Mouse (Mus musculus): Measurements from ENCODE around the gene Myod1. TPM values are rescaled to one million over a fixed set of nuclear protein-coding genes. Genes with fewer than 3 reads are reported as not detected.
A peak's percentile ranks its signal among the peaks of the same experiment; 100 is the strongest.

Myod1 gene
- polyA plus RNA-seq, 1 experiment from 2014 or later, result 10.0 TPM

- H3K27me3 ChIP-seq (ENCODE audit: control insufficient read depth, insufficient read depth, low read length), result peaks cover 50% of the 10 kb centered on the region
- no peak overlapping the region for H3K27ac ChIP-seq (ENCODE audit: low read depth, low read length)
- peak; percentile 67 for DNase-seq (ENCODE audit: low spot score)
- H3K9ac ChIP-seq (ENCODE audit: low read length), result no peak overlapping the region
- H3K36me3 ChIP-seq (ENCODE audit: control insufficient read depth, insufficient read depth, low read length), result no peaks in the 10 kb centered on the region
- H3K9me3 ChIP-seq (ENCODE audit: control insufficient read depth, low read length), result no peaks in the 10 kb centered on the region
- peaks cover 4% of the 10 kb centered on the region; the same call in 1 of the 2 replicates for H3K4me1 ChIP-seq (ENCODE audit: control insufficient read depth, insufficient read depth, low read length)
- no peak overlapping the region for H3K4me3 ChIP-seq (ENCODE audit: low read depth, low read length)
- ATAC-seq (ENCODE audit: insufficient read depth, low FRiP score, low TSS enrichment), result no peak
- WGBS, result 15% methylated on average over 16 of the region's 16 CpGs
- no peak overlapping the region for H3K4me2 ChIP-seq (ENCODE audit: low read depth)
Measured at GRCm38 (mm10) chr7:46378983-46379382, 2.7 kb downstream of the Myod1 start.

GRCm38 (mm10) chr7:46380625-46381024 lies 4.4 kb downstream of the Myod1 start:
- no peaks in the 10 kb centered on the region for H3K9me3 ChIP-seq (ENCODE audit: control insufficient read depth, low read length)
- peaks cover 4% of the 10 kb centered on the region; the same call in 1 of the 2 replicates for H3K4me1 ChIP-seq (ENCODE audit: control insufficient read depth, insufficient read depth, low read length)
- no peak overlapping the region for H3K4me2 ChIP-seq (ENCODE audit: low read depth)
- no peak overlapping the region for H3K4me3 ChIP-seq (ENCODE audit: low read depth, low read length)
- peaks cover 36% of the 10 kb centered on the region for H3K27me3 ChIP-seq (ENCODE audit: control insufficient read depth, insufficient read depth, low read length)
- no peak overlapping the region for H3K27ac ChIP-seq (ENCODE audit: low read depth, low read length)
- ATAC-seq (ENCODE audit: insufficient read depth, low FRiP score, low TSS enrichment), result no peak
- no peaks in the 10 kb centered on the region for H3K36me3 ChIP-seq (ENCODE audit: control insufficient read depth, insufficient read depth, low read length)
- no peak for DNase-seq (ENCODE audit: low spot score)
- 68% methylated on average over 9 of the region's 9 CpGs for WGBS
- no peak overlapping the region for H3K9ac ChIP-seq (ENCODE audit: low read length)

GRCm38 (mm10) chr7:46387430-46387829 lies 11.2 kb downstream of the Myod1 start:
- no peak overlapping the region for H3K27ac ChIP-seq (ENCODE audit: low read depth, low read length)
- DNase-seq (ENCODE audit: low spot score), result no peak
- no peak for ATAC-seq (ENCODE audit: insufficient read depth, low FRiP score, low TSS enrichment)
- H3K9ac ChIP-seq (ENCODE audit: low read length), result no peak overlapping the region
- H3K9me3 ChIP-seq (ENCODE audit: control insufficient read depth, low read length), result no peaks in the 10 kb centered on the region
- WGBS, result 85% methylated on average over 3 of the region's 3 CpGs
- no peak overlapping the region for H3K4me3 ChIP-seq (ENCODE audit: low read depth, low read length)
- no peaks in the 10 kb centered on the region for H3K4me1 ChIP-seq (ENCODE audit: control insufficient read depth, insufficient read depth, low read length)
- H3K27me3 ChIP-seq (ENCODE audit: control insufficient read depth, insufficient read depth, low read length), result no peaks in the 10 kb centered on the region
- no peaks in the 10 kb centered on the region for H3K36me3 ChIP-seq (ENCODE audit: control insufficient read depth, insufficient read depth, low read length)
- H3K4me2 ChIP-seq (ENCODE audit: low read depth), result no peak overlapping the region

GRCm38 (mm10) chr7:46389456-46390085 lies 13.3 kb downstream of the Myod1 start:
- Histone ChIP-seq H3K4me2 (ENCODE audit: low read depth) (no peak overlapping the region), H3K4me3 (ENCODE audit: low read depth, low read length) (no peak overlapping the region), H3K4me1 (ENCODE audit: control insufficient read depth, insufficient read depth, low read length) (no peaks in the 10 kb centered on the region), H3K9ac (ENCODE audit: low read length) (no peak overlapping the region), H3K9me3 (ENCODE audit: control insufficient read depth, low read length) (no peaks in the 10 kb centered on the region), H3K36me3 (ENCODE audit: control insufficient read depth, insufficient read depth, low read length) (no peaks in the 10 kb centered on the region), H3K27me3 (ENCODE audit: control insufficient read depth, insufficient read depth, low read length) (peaks cover 7% of the 10 kb centered on the region), H3K27ac (ENCODE audit: low read depth, low read length) (no peak overlapping the region)
- DNase-seq (ENCODE audit: low spot score) (no peak), ATAC-seq (ENCODE audit: insufficient read depth, low FRiP score, low TSS enrichment) (no peak)
- 81% methylated on average over 10 of the region's 10 CpGs for WGBS

GRCm38 (mm10) chr7:46390226-46390625 lies 14.0 kb downstream of the Myod1 start:
- H3K4me3 ChIP-seq (ENCODE audit: low read depth, low read length), result no peak overlapping the region
- no peak overlapping the region for H3K9ac ChIP-seq (ENCODE audit: low read length)
- 74% methylated on average over 4 of the region's 4 CpGs for WGBS
- H3K36me3 ChIP-seq (ENCODE audit: control insufficient read depth, insufficient read depth, low read length), result no peaks in the 10 kb centered on the region
- ATAC-seq (ENCODE audit: insufficient read depth, low FRiP score, low TSS enrichment) (no peak), DNase-seq (ENCODE audit: low spot score) (no peak)
- H3K27me3 ChIP-seq (ENCODE audit: control insufficient read depth, insufficient read depth, low read length), result peaks cover 13% of the 10 kb centered on the region
- H3K27ac ChIP-seq (ENCODE audit: low read depth, low read length), result no peak overlapping the region
- no peak overlapping the region for H3K4me2 ChIP-seq (ENCODE audit: low read depth)
- H3K4me1 ChIP-seq (ENCODE audit: control insufficient read depth, insufficient read depth, low read length), result no peaks in the 10 kb centered on the region
- no peaks in the 10 kb centered on the region for H3K9me3 ChIP-seq (ENCODE audit: control insufficient read depth, low read length)

GRCm38 (mm10) chr7:46391701-46392100 lies 15.4 kb downstream of the Myod1 start:
- Histone ChIP-seq H3K27ac (ENCODE audit: low read depth, low read length) (no peak overlapping the region), H3K4me3 (ENCODE audit: low read depth, low read length) (no peak overlapping the region), H3K36me3 (ENCODE audit: control insufficient read depth, insufficient read depth, low read length) (no peaks in the 10 kb centered on the region), H3K4me2 (ENCODE audit: low read depth) (no peak overlapping the region), H3K9ac (ENCODE audit: low read length) (no peak overlapping the region), H3K27me3 (ENCODE audit: control insufficient read depth, insufficient read depth, low read length) (peaks cover 24% of the 10 kb centered on the region), H3K9me3 (ENCODE audit: control insufficient read depth, low read length) (no peaks in the 10 kb centered on the region), H3K4me1 (ENCODE audit: control insufficient read depth, insufficient read depth, low read length) (no peaks in the 10 kb centered on the region)
- DNase-seq (ENCODE audit: low spot score) (no peak), ATAC-seq (ENCODE audit: insufficient read depth, low FRiP score, low TSS enrichment) (no peak)
- 71% methylated on average over 5 of the region's 5 CpGs for WGBS

- Histone ChIP-seq H3K9ac (ENCODE audit: low read length) (no peak overlapping the region), H3K4me3 (ENCODE audit: low read depth, low read length) (no peak overlapping the region), H3K27ac (ENCODE audit: low read depth, low read length) (no peak overlapping the region), H3K4me2 (ENCODE audit: low read depth) (no peak overlapping the region), H3K9me3 (ENCODE audit: control insufficient read depth, low read length) (no peaks in the 10 kb centered on the region), H3K4me1 (ENCODE audit: control insufficient read depth, insufficient read depth, low read length) (peaks cover 5% of the 10 kb centered on the region; the same call in 1 of the 2 replicates), H3K27me3 (ENCODE audit: control insufficient read depth, insufficient read depth, low read length) (peaks cover 39% of the 10 kb centered on the region), H3K36me3 (ENCODE audit: control insufficient read depth, insufficient read depth, low read length) (no peaks in the 10 kb centered on the region)
- DNase-seq (ENCODE audit: low spot score) (peak; percentile 90), ATAC-seq (ENCODE audit: insufficient read depth, low FRiP score, low TSS enrichment) (peak; percentile 48; the same call in 1 of the 2 replicates)
- WGBS, result 0% methylated on average over 2 of the region's 2 CpGs
Measured at GRCm38 (mm10) chr7:46393116-46393515, 16.8 kb downstream of the Myod1 start.

GRCm38 (mm10) chr7:46393718-46394511 lies 17.6 kb downstream of the Myod1 start:
- 39% methylated on average over 12 of the region's 12 CpGs for WGBS
- Histone ChIP-seq H3K36me3 (ENCODE audit: control insufficient read depth, insufficient read depth, low read length) (no peaks in the 10 kb centered on the region), H3K4me2 (ENCODE audit: low read depth) (no peak overlapping the region), H3K27me3 (ENCODE audit: control insufficient read depth, insufficient read depth, low read length) (peaks cover 46% of the 10 kb centered on the region), H3K4me3 (ENCODE audit: low read depth, low read length) (no peak overlapping the region), H3K27ac (ENCODE audit: low read depth, low read length) (no peak overlapping the region), H3K4me1 (ENCODE audit: control insufficient read depth, insufficient read depth, low read length) (peaks cover 5% of the 10 kb centered on the region; the same call in 1 of the 2 replicates), H3K9ac (ENCODE audit: low read length) (no peak overlapping the region), H3K9me3 (ENCODE audit: control insufficient read depth, low read length) (no peaks in the 10 kb centered on the region)
- DNase-seq (ENCODE audit: low spot score), result no peak
- ATAC-seq (ENCODE audit: insufficient read depth, low FRiP score, low TSS enrichment), result no peak

- Histone ChIP-seq H3K4me1 (ENCODE audit: control insufficient read depth, insufficient read depth, low read length) (peaks cover 5% of the 10 kb centered on the region; the same call in 1 of the 2 replicates), H3K27ac (ENCODE audit: low read depth, low read length) (no peak overlapping the region), H3K9ac (ENCODE audit: low read length) (no peak overlapping the region), H3K9me3 (ENCODE audit: control insufficient read depth, low read length) (no peaks in the 10 kb centered on the region), H3K27me3 (ENCODE audit: control insufficient read depth, insufficient read depth, low read length) (peaks cover 56% of the 10 kb centered on the region), H3K4me3 (ENCODE audit: low read depth, low read length) (no peak overlapping the region), H3K4me2 (ENCODE audit: low read depth) (no peak overlapping the region), H3K36me3 (ENCODE audit: control insufficient read depth, insufficient read depth, low read length) (no peaks in the 10 kb centered on the region)
- 69% methylated on average over 4 of the region's 4 CpGs for WGBS
- DNase-seq (ENCODE audit: low spot score), result no peak
- no peak for ATAC-seq (ENCODE audit: insufficient read depth, low FRiP score, low TSS enrichment)
Measured at GRCm38 (mm10) chr7:46394933-46395332, 18.7 kb downstream of the Myod1 start.

Measured in neural tube, embryonic 11.5 days (tissue).